Mouse (Mus musculus) lung, postnatal 4 days (tissue): ENCODE measurements around the gene Cryga.
"Not testable (repeated sequence)": the region's sequence is repeated elsewhere in the genome, so short reads cannot be mapped to it uniquely, and the experiment has no call there.

Experiments
- DNase-seq, 2 experiments: peaks; one replicate each; pipeline ENCODE4 v3.0.0; 2021

The Cryga gene

GRCm38 (mm10) chr1:65090370-65090769 is 12.8 kb downstream of the Cryga start:
- DNase-seq: peak in 1 of 2 experiments; percentile 43

DNA sequence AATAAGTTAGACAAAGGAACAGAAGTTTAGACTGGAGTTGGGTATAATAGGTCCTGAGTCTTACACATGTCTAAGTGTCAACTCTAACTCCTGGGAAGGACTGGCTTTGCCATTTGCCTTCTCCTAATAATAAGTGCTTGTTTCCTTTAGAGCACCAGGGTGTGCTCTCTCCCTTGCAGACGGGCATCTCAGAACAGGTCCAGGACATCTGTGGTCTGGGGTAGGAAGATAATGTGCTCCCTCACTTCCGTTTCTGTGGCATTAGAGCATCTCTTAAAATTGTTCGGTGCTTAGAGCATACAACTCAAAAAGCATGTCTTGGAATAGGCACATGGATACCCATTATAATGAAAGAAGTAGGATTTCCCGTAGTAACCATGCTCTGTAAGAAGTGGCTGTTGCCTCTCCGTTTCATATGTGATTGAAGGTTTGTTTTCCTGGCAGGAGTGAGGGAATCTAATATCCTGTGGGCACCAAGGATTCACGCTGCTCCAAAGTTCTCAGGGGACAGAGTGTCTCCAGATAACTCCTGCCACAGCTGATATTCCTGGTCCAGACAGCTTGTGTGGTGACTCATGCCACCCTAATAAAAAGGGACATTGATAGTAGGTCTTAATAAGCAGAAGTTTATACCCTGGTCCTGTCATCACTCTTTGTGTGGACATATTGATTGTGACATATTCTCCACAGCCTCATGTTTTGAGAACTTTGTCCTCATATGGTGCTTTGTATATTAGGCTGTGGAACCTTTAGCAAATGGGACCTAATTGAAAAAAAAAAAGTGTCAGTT is 14.4 kb downstream of the Cryga start:
- no peak for DNase-seq

DNA sequence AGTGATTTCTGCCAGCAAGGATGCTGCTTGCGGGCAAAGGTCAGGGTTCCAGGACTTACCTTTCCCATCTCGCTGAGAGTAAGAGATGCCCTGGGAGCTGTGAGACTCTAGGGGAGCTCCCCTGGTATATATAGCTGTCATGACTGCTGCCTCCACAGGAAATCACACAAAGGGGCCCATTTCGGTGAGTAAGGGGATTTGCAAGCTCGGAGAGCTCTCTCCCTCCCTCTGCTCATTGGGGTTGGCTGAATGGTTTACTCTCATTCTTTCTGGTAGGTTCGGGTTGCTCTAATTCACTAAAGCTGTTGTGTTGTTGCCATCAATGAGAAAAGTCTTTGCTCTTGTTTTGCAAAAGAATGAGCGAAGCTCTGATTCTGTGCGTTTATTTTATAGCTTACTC is 21.0 kb downstream of the Cryga start, which contains the start of gene Crygb:
Crygb (minus strand) TSS at position 101 of the 400 bp plus-strand sequence.
- no peak for DNase-seq

- no peak for DNase-seq
Measured at GRCm38 (mm10) chr1:65075607-65076006, 27.6 kb downstream of the Cryga start.

DNA sequence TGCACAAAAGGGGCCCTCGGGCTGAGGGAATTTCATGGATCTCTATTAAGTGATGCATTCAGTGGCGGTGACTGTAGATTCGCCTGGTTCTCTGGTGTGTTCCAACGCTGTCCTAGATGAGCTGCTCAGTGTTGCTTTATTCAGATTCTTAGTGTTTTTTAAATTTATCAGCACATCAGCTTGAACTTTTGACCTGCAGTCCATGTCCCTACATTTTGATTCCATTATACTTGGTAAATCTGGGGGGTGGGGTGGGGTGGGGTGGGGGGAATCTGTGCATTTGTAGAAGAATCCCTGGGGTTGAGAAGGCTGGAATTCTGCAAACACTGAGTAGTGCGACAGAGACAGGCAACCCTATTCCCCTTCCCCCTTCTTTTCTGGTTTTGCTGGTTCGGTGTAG is 29.6 kb downstream of the Cryga start, which contains the start of gene Crygc:
Crygc (minus strand) TSS at position 101 of the 400 bp plus-strand sequence.
- no peak for DNase-seq

GRCm38 (mm10) chr1:65067842-65068241 is 35.3 kb downstream of the Cryga start:
- DNase-seq: no peak

GRCm38 (mm10) chr1:65064201-65064600 is 39.0 kb downstream of the Cryga start:
- DNase-seq: no peak

DNA sequence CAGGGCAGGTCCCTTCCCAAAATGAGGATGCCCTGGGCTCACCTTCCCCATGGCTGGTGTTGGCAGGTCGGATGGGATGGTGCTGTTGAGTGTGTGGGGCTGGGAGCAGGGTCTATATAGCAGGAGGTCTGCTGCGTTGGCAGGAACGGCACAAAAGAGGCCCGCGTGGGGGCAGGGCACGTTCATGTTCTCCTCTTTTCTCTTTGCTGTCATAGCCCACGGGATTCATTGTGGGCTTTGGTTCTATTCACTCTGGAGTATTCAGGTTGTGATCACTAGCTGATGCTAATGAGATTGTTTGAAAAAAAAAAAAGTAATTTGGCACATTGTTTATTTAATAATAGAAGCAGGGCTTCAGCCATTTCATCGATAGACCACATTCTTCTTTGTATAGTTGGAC is 39.8 kb downstream of the Cryga start, which contains the start of gene Crygd:
Crygd (minus strand) TSS at position 101 of the 400 bp plus-strand sequence.
- DNase-seq: no peak

DNA sequence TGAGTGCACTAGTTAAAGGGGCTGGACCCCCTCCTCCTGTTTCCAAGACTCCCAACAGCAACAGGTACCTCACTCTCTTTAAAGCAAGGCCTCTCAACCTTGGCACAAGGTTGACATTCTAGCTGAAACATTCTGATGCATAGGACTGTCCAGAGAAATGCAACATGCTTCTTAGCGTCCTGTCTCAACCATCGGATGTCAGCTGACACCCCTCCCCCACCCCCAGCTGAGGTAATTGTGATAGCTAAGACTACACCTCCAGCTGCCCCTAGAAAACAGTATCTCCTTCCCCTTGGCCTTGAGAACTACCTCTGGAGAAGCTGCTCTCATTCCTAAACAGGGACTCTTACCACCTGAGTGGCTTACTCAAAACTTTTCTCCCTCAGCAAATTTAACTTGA is 51.0 kb downstream of the Cryga start:
- DNase-seq: no peak

DNA sequence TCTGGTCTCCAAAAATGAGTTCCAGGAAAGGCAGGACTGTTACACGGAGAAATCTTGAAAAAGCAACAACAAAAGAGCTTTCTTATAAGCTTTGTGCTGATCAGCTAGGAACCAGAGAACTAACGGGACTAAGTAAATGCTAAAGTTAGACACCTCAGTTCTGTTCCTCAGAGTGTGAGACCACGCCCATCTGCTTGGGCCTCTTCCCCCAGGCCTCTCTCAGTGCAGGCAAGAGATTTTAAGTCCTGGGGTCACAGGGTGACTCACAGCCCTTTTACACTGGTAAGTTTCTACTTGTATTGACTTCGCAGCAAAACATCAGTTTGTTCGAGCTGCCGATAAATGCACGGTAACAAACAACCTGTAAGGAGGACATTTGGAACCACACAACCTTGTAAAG is 51.5 kb downstream of the Cryga start:
- no peak for DNase-seq

DNA sequence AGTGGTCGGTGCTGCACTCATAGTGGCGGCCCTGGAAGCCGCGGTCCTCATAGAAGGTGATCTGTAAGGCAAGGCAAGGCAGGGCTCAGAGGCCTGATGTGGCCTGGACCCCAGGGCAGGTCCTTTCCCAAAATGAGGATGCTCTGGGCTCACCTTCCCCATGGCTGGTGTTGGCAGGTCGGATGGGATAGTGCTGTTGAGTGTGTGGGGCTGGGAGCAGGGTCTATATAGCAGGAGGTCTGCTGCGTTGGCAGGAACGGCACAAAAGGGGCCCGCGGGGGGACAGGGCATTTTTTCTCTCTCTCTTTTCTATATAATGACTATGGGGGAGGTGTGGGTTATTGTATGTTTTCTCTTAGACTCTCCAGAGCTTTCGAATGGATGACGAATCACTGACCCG is 52.2 kb downstream of the Cryga start, which contains the start of gene Cryge:
Cryge (minus strand) TSS at position 198 of the 400 bp plus-strand sequence.
- DNase-seq: not testable (repeated sequence)
